Mouse (Mus musculus): ENCODE measurements around the gene Gm13288.
"Not testable (repeated sequence)": the region's sequence is repeated elsewhere in the genome, so short reads cannot be mapped to it uniquely, and the experiment has no call there.

DNA sequence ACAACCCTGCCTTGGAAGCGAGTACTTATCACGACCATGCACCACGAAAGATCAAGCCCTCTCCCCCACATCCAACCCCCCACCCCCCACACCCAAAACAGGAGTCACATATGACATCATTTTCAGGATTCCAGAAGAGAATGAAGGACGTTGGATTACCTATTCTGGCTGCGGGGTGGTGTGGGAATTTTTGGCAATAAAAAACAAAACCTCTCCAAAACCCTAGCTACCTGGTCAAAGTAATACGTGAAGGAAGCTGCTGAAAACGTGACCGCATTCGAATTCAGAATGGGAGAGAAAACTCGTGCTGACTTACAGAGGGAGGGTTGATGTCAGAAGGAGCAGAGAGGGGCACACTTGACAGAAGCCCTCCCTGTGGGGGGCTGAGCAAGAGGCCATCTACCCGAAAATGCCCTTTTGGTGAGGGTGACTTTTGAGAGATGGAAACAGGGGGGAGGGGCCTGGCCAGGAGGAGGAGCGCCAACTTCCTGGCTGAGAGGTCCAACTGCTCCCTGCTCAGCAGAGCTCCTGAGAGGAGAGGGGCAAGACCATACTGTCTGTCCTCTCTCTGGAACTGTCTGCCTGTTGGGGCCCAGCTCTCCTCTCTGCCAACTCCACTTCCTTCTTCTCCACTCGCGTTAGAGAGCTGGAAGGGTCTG lies 45.6 kb upstream of the Gm13288 start, which contains the start of gene Gm13283:
- not testable (repeated sequence) for TF ChIP-seq CTCF (IDR thresholded peaks at IDR 0.05; ENCODE audit: low read depth); EP300 (optimal IDR thresholded peaks at IDR 0.05)

All from stomach, postnatal 0 days (tissue).